Mouse (Mus musculus): ENCODE results near the gene Plekha7.

- no peak for TF ChIP-seq CTCF (IDR thresholded peaks at IDR 0.05)
- TF ChIP-seq EP300 (IDR thresholded peaks at IDR 0.05) = no peak
Measured at GRCm38 (mm10) chr7:116309456-116309855, 1.3 kb upstream of the Plekha7 start.
